Comparison of ENCODE assay signal across 8 mouse cellular contexts in genomic region chr2:102829201-102829600, GRCm38 (mm10).
DNase-seq lines count a peak whose midpoint lies in the region; ATAC-seq and TF ChIP-seq lines count a peak whose summit lies in the region.

No protein-coding gene starts in this region.

- no peak for TF ChIP-seq EP300 in lung, postnatal 0 days (IDR thresholded peaks at IDR 0.05)

- H3K36me3 ChIP-seq in lung, postnatal 0 days (ENCODE audit: insufficient read depth, low read length): 0 out of 2 replicates have a peak, but pooled peaks cover 5% of the 10 kb centered on the region
- H3K36me3 ChIP-seq in neural tube, embryonic 15.5 days: no peaks in the 10 kb centered on the region

- peak; percentile 28 to 90 for DNase-seq in frontal cortex, adult 2 months (ENCODE audit: extremely low spot score in 1 of 2, low spot score in 1 of 2)
- peak; percentile 36 for DNase-seq in cerebellum, adult 11-12 months
- peak; percentile 77 for DNase-seq in heart, adult 8-10 months (ENCODE audit: low spot score)
- DNase-seq in layer of hippocampus, adult 18-20 months (ENCODE audit: low spot score in 2 of 2): peak; percentile 50 to 84
- DNase-seq in lung, postnatal 0 days (ENCODE audit: low spot score): no peak
- DNase-seq in spleen, postnatal 36 days (ENCODE audit: low spot score in 2 of 2): peak; percentile 50 to 77

- H3K4me2 ChIP-seq in lung, postnatal 0 days (replicated peaks; ENCODE audit: low read depth, low read length): no peak overlapping the region
- H3K4me2 ChIP-seq in neural tube, embryonic 15.5 days: no peak overlapping the region

- ATAC-seq in frontal cortex, adult (ENCODE audit: low TSS enrichment): no peak
- peak; percentile 68; the same call in 1 of the 2 replicates for ATAC-seq in lung, postnatal 0 days
- ATAC-seq in neural tube, embryonic 15.5 days (ENCODE audit: low FRiP score): no peak

- no peaks in the 10 kb centered on the region for H3K4me1 ChIP-seq in lung, postnatal 0 days (ENCODE audit: insufficient read depth, low read depth, low read length)
- no peaks in the 10 kb centered on the region for H3K4me1 ChIP-seq in neural tube, embryonic 15.5 days

- 86% methylated on average over 3 of the region's 3 CpGs for WGBS in lung, postnatal 0 days
- WGBS in neural tube, embryonic 15.5 days: 83% methylated on average over 3 of the region's 3 CpGs

- no peak overlapping the region for H3K9ac ChIP-seq in lung, postnatal 0 days (replicated peaks; ENCODE audit: low read depth)
- H3K9ac ChIP-seq in neural tube, embryonic 15.5 days (replicated peaks): no peak overlapping the region

- no peak overlapping the region for H3K27ac ChIP-seq in lung, postnatal 0 days (ENCODE audit: low read length)
- no peak overlapping the region for H3K27ac ChIP-seq in neural tube, embryonic 15.5 days (replicated peaks)

- H3K27me3 ChIP-seq in lung, postnatal 0 days (replicated peaks; ENCODE audit: insufficient read depth, low read length): no peaks in the 10 kb centered on the region
- H3K27me3 ChIP-seq in neural tube, embryonic 15.5 days (replicated peaks): no peaks in the 10 kb centered on the region

- H3K9me3 ChIP-seq in lung, postnatal 0 days (ENCODE audit: low read length): no peaks in the 10 kb centered on the region
- H3K9me3 ChIP-seq in neural tube, embryonic 15.5 days (replicated peaks): no peaks in the 10 kb centered on the region

- no peak for TF ChIP-seq CTCF in lung, postnatal 0 days (IDR thresholded peaks at IDR 0.05)

- no peak overlapping the region for H3K4me3 ChIP-seq in lung, postnatal 0 days (ENCODE audit: low read depth, low read length)
- no peak overlapping the region for H3K4me3 ChIP-seq in neural tube, embryonic 15.5 days (replicated peaks)
